Mouse (Mus musculus): ENCODE data around the gene Mpc2.

- no peak for TF ChIP-seq CTCF (IDR thresholded peaks at IDR 0.05; ENCODE audit: borderline replicate concordance, insufficient read depth, low read length)
- TF ChIP-seq POLR2A (IDR thresholded peaks at IDR 0.05; ENCODE audit: low read depth, low read length), result no peak
These were observed 795 bp upstream of the Mpc2 start for GRCm38 (mm10) chr1:165459503-165460181.
